Mouse (Mus musculus) olfactory bulb, adult 2 months (tissue): Measurements from ENCODE around the gene Vmn1r137. TPM values are rescaled to one million over a fixed set of nuclear protein-coding genes. Genes with fewer than 3 reads are reported as not detected.
"Not testable (repeated sequence)": the region's sequence is repeated elsewhere in the genome, so short reads cannot be mapped to it uniquely, and the experiment has no call there.

Source experiments
- H3K27ac ChIP-seq: fragments of 200-500 bp; 2 replicates; pipeline ENCODE4 v1.5.1; 2012; ENCODE audit warnings: low read depth, low read length; ENCODE audit not compliant: insufficient read depth
- H3K4me1 ChIP-seq: fragments of 200-500 bp; 2 replicates; pipeline ENCODE4 v1.6.1; 2012; ENCODE audit warnings: low read length; ENCODE audit not compliant: control insufficient read depth, insufficient read depth
- H3K4me3 ChIP-seq: fragments of 200-500 bp; 2 replicates; pipeline ENCODE4 v1.5.1; 2012; ENCODE audit warnings: mild to moderate bottlenecking, low read depth, low read length, moderate library complexity; ENCODE audit not compliant: insufficient read depth
- WGBS: fragments of 180-500 bp; shearing (Covaris S2); methylation state at CpG from one replicate; pipeline ENCODE4 v1.1.7; 2018; 5-methylcytosine and 5-hydroxymethylcytosine counted together
- polyA plus RNA-seq: library from polyadenylated mRNA; stranded (reverse); fragments of >200 nt; gene quantifications from 2 replicates; pipeline ENCODE4 v1.2.4, GENCODE M21; 2012; ENCODE audit warnings: low replicate concordance; ENCODE audit not compliant: missing spikeins, insufficient read depth, insufficient read length

Vmn1r137 gene
- polyA plus RNA-seq = not detected in 2 replicates

DNA sequence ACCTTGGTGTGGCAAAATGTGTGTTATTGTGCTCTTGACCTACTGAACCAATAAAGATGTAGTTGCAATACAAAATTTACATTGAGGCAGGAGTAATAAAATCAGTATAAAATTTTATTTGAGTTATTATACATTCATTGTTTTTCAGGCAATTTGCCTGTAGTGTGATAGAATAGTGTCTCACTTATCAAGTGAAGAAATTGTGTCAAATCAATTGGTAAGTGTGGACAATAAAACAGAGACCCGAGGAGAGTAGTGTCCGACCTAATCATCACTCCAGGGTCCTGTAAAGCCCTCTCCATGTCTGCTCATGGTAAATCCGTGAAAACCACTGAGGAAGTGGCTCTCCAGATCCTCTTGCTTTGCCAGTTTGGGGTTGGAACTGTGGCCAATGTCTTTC lies at the start of gene Vmn1r137:
Vmn1r137 (plus strand) TSS at position 301 of the 400 bp plus-strand sequence.
- WGBS = no CpG with 5 or more reads among the region's 3 CpGs
- not testable (repeated sequence) for H3K4me1 ChIP-seq, H3K27ac ChIP-seq, H3K4me3 ChIP-seq

GRCm38 (mm10) chr7:22028797-22029196 lies 34.4 kb downstream of the Vmn1r137 start, which contains the start of gene Vmn1r138:
Gene Vmn1r138 (minus strand): TSS chr7:22028897.
- H3K27ac ChIP-seq, H3K4me3 ChIP-seq, H3K4me1 ChIP-seq: not testable (repeated sequence)
- no CpG with 5 or more reads among the region's 2 CpGs for WGBS

Other genes with a start within 250 kb of the Vmn1r137 start
- not detected in 2 replicates for gene Gm4175, start 233.1 kb upstream of the Vmn1r137 start, polyA plus RNA-seq
- not detected in 2 replicates for gene Gm4177, start 197.9 kb upstream of the Vmn1r137 start, polyA plus RNA-seq
- not detected in 2 replicates for gene Vmn1r135, start 162.2 kb upstream of the Vmn1r137 start, polyA plus RNA-seq
- gene Gm5725, start 150.3 kb upstream of the Vmn1r137 start, polyA plus RNA-seq = not detected in 2 replicates
- gene Gm5891, start 73.3 kb upstream of the Vmn1r137 start, polyA plus RNA-seq = not detected in 2 replicates
- gene Vmn1r138, start 34.3 kb downstream of the Vmn1r137 start, polyA plus RNA-seq = not detected in 2 replicates
- gene Gm6176, start 61.7 kb downstream of the Vmn1r137 start, polyA plus RNA-seq = not detected in 2 replicates
- not detected in 2 replicates for gene Vmn1r139, start 74.5 kb downstream of the Vmn1r137 start, polyA plus RNA-seq
- gene Gm16451, start 123.7 kb downstream of the Vmn1r137 start, polyA plus RNA-seq = not detected in 2 replicates
- not detected in 2 replicates for gene Gm10666, start 140.2 kb downstream of the Vmn1r137 start, polyA plus RNA-seq
- gene Vmn1r142, start 169.4 kb downstream of the Vmn1r137 start, polyA plus RNA-seq = not detected in 2 replicates
- gene Vmn1r143, start 194.8 kb downstream of the Vmn1r137 start, polyA plus RNA-seq = not detected in 2 replicates
- gene Gm8653, start 206.7 kb downstream of the Vmn1r137 start, polyA plus RNA-seq = not detected in 2 replicates
- not detected in 2 replicates for gene Gm8453, start 234.9 kb downstream of the Vmn1r137 start, polyA plus RNA-seq